Mouse (Mus musculus) G1E-ER4 (cell line): ENCODE measurements around the gene Chac1. TPM values are rescaled to one million over a fixed set of nuclear protein-coding genes. Genes with fewer than 3 reads are reported as not detected.

Experiments
- GATA1 ChIP-seq: IDR thresholded peaks from one replicate; pipeline ENCODE4 v1.8.0; 2012; ENCODE audit warnings: low read length, inconsistent platforms
- polyA plus RNA-seq: library from polyadenylated mRNA; stranded (reverse); fragments of >175 nt; gene quantifications from 2 replicates; pipeline ENCODE4 v1.2.3, GENCODE M21; 2012

The Chac1 gene
- polyA plus RNA-seq, 1 experiment = not detected

DNA sequence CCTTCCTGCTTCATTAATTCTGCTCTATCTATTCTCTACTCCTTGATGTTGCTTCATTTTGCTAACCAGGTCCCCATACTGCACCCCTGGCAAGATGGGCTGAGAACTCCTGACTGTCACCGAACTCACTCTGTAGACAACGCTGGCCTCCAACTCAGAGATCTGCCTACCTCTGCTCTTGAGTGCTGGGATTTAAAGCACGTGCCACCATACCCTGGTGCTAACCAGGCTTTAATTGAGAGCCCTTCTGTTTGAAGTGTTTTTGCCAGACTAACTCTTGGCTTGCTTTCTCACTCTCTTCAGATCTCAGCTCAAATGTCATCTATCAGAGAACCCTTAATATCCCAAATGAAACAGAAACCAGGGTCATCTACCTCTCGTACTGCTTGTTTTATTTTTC lies 39.0 kb downstream of the Chac1 start:
- TF ChIP-seq GATA1 = no peak

DNA sequence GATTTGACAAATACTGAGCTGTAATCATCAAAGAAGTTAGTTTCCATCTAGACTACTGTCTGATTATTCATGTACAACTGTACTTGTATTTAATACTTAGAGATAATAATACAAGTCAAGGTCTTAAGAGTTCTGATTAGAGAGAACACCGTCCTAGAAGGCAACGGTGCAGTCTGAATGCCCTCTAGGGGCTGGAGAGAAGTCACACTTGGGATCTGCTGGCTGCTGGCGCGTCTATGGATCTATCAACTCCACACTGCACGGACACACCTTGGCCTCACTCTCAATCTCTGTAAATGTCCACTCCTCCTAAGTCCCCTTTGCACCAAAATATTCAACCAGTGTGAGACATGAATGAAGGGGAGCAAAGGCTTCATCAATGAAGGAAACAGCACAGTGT lies 47.2 kb downstream of the Chac1 start:
- TF ChIP-seq GATA1 = no peak

DNA sequence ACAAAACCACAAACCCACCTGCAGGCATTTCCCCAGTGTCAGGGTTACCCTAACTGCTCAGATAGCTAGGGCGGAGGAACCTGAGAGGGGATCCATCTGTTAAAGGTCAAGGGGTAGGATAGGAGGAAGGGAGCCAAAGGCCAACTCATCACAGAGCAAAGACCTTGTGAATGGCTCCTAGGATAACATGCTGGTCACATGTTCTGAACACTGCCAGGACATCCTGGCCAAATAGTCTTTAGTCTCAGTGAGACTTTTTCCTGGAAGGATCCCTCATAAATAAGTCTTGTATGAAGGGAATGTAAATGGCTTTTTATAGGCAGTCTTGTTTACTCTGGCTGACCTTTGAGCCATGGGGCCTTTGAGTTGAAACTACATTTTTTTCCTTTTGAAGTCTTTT lies 47.6 kb downstream of the Chac1 start:
- TF ChIP-seq GATA1 = no peak

DNA sequence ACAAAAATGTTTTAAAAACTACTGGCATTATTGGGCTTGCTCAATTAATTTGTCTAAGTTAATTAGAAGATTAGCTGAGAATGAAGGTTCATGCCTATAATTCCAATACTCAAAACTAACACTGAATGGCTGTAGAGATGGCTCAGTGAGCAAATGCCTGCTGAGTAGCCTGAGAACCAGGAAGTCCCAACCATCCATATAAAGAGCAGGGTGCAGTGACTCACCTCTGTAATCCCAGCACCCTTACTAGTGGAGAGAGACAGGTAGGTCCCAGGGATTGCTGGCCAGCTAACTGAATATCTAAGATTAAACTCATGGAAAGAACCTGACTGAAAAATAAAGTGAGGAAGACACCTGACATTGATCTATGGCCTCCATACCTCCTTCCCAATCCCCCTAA lies 48.3 kb downstream of the Chac1 start:
- no peak for TF ChIP-seq GATA1

Other genes starting within 250 kb of the Chac1 start
- 32.6 and 40.6 TPM in 2 replicates for gene Rad51, start 238.4 kb upstream of the Chac1 start, polyA plus RNA-seq
- gene Rmdn3, start 194.2 kb upstream of the Chac1 start, polyA plus RNA-seq = 62.5 and 66.8 TPM in 2 replicates
- gene Gchfr, start 183.5 kb upstream of the Chac1 start, polyA plus RNA-seq = 10.1 and 12.6 TPM in 2 replicates
- not detected in 2 replicates for gene Gm14137, start 176.7 kb upstream of the Chac1 start, polyA plus RNA-seq
- 25.3 and 25.8 TPM in 2 replicates for gene Zfyve19, start 142.6 kb upstream of the Chac1 start, polyA plus RNA-seq
- 37.2 and 46.4 TPM in 2 replicates for gene Dnajc17, start 142.4 kb upstream of the Chac1 start, polyA plus RNA-seq
- not detected in 2 replicates for gene Ppp1r14d, start 121.3 kb upstream of the Chac1 start, polyA plus RNA-seq
- gene Spint1, start 113.9 kb upstream of the Chac1 start, polyA plus RNA-seq = not detected in 2 replicates
- gene Rhov, start 80.0 kb upstream of the Chac1 start, polyA plus RNA-seq = not detected in 2 replicates
- gene Vps18, start 62.5 kb upstream of the Chac1 start, polyA plus RNA-seq = 19.7 and 25.5 TPM in 2 replicates
- 0.05 and 0.09 TPM in 2 replicates for gene Dll4, start 25.4 kb upstream of the Chac1 start, polyA plus RNA-seq
- 6.6 and 8.0 TPM in 2 replicates for gene Ino80, start 126.5 kb downstream of the Chac1 start, polyA plus RNA-seq
- 0.18 and 0.27 TPM in 2 replicates for gene Exd1, start 196.4 kb downstream of the Chac1 start, polyA plus RNA-seq
- 13.0 and 17.3 TPM in 2 replicates for gene Chp1, start 196.5 kb downstream of the Chac1 start, polyA plus RNA-seq